Mouse (Mus musculus): ENCODE results near the gene Pilra. TPM values are rescaled to one million over a fixed set of nuclear protein-coding genes. Genes with fewer than 3 reads are reported as not detected.

Pilra gene
- total and polyA plus RNA-seq, 2 experiments from 2014 or later: 0.14 to 0.17 TPM

GRCm38 (mm10) chr5:137788946-137789531 lies 47.0 kb downstream of the Pilra start:
- Histone ChIP-seq H3K36me3 (ENCODE audit: insufficient read depth) (peaks cover 9% of the 10 kb centered on the region; the same call in 1 of the 2 replicates), H3K9me3 (ENCODE audit: low read length) (no peaks in the 10 kb centered on the region), H3K27ac (ENCODE audit: low read depth, low read length) (no peak overlapping the region), H3K4me1 (ENCODE audit: insufficient read depth) (peaks cover 13% of the 10 kb centered on the region), H3K9ac (no peak overlapping the region), H3K27me3 (ENCODE audit: insufficient read depth, low read length) (no peaks in the 10 kb centered on the region), H3K4me3 (ENCODE audit: low read depth, low read length) (no peak overlapping the region), H3K4me2 (ENCODE audit: low read depth) (no peak overlapping the region)
- 0 out of 2 replicates have a peak, but pooled peaks have one; percentile 12 for TF ChIP-seq CTCF (IDR thresholded peaks at IDR 0.05; ENCODE audit: low read depth)
- ATAC-seq (no peak), DNase-seq (no peak)
- whole genome bisulfite sequencing: 96% methylated on average over 2 of the region's 2 CpGs

- Histone ChIP-seq H3K27me3 (ENCODE audit: insufficient read depth, low read length) (no peaks in the 10 kb centered on the region), H3K27ac (ENCODE audit: low read depth, low read length) (no peak overlapping the region), H3K9ac (no peak overlapping the region), H3K36me3 (ENCODE audit: insufficient read depth) (peaks cover 15% of the 10 kb centered on the region), H3K9me3 (ENCODE audit: low read length) (no peaks in the 10 kb centered on the region), H3K4me3 (ENCODE audit: low read depth, low read length) (peak overlapping the region; percentile 68), H3K4me2 (ENCODE audit: low read depth) (peak overlapping the region; percentile 69), H3K4me1 (ENCODE audit: insufficient read depth) (peaks cover 21% of the 10 kb centered on the region)
- DNase-seq (no peak), ATAC-seq (no peak)
- TF ChIP-seq CTCF (IDR thresholded peaks at IDR 0.05; ENCODE audit: low read depth): no peak
- 75% methylated on average over 24 of the region's 24 CpGs for WGBS
These were observed 47.9 kb downstream of the Pilra start for GRCm38 (mm10) chr5:137788171-137788570.

GRCm38 (mm10) chr5:137787151-137787928 lies 48.7 kb downstream of the Pilra start, which contains the start of the genes Mepce and Zcwpw1:
Gene Mepce (minus strand): TSS chr5:137787655.
Gene Zcwpw1 (plus strand): TSS chr5:137787798.
- Histone ChIP-seq H3K4me3 (ENCODE audit: low read depth, low read length) (peak within 1 kb of the TSS; percentile 68), H3K27ac (ENCODE audit: low read depth, low read length) (peak within 1 kb of the TSS; percentile 97), H3K27me3 (ENCODE audit: insufficient read depth, low read length) (no peaks in the 10 kb centered on the region), H3K9me3 (ENCODE audit: low read length) (no peaks in the 10 kb centered on the region), H3K36me3 (ENCODE audit: insufficient read depth) (peaks cover 24% of the 10 kb centered on the region), H3K4me1 (ENCODE audit: insufficient read depth) (peaks cover 27% of the 10 kb centered on the region), H3K9ac (peak within 1 kb of the TSS; percentile 65), H3K4me2 (ENCODE audit: low read depth) (peak within 1 kb of the TSS; percentile 69)
- peak; percentile 94 for TF ChIP-seq CTCF (IDR thresholded peaks at IDR 0.05; ENCODE audit: low read depth)
- peak; percentile 99 for DNase-seq
- under 1% methylated on average over 48 of the region's 48 CpGs for WGBS
- ATAC-seq: peak; percentile 79

DNA sequence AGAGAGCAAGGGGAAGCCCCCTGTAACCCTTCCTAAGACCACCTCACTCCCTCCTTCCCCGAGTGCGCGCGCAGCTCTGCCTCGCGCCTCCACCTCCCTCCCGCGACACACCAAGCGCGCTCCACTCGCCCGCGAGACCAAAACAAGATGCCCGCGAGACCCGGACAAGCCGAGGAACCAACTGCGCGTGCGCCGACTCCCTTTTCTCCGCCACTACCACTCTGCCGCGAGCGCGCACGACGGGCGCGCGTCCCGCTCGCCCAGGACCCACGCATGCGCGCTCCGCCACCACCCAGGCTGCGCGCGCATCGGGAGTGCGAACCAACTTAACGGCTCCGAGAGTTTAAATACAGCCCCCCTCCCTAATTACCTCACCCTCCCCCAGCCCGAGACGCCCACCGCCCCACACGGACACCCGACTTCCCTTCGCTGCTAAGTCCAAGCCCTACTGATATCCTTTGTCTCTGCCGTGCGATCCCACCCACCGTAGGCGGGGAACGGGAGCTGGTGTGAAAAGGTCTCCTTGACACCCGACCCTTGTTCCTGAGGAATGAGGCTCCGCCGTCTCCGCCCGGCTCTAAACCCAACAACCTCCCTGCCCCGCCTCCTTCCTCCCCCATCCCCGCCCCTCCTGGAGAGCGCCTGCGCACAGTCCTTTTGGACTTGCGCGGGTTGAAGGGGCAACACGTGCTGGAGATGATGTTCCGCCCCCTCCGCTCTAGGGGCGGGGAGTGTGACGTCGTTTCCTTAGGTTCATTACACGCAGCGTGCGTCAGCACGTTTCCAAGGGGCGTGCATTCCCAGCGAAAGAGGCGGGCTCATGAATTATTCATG lies 49.8 kb downstream of the Pilra start:
- H3K27ac ChIP-seq (ENCODE audit: low read depth, low read length): peak overlapping the region; percentile 97
- peak overlapping the region; percentile 69 for H3K4me2 ChIP-seq (ENCODE audit: low read depth)
- DNase-seq (peak; percentile 100), ATAC-seq (peak; percentile 90)
- TF ChIP-seq CTCF (IDR thresholded peaks at IDR 0.05; ENCODE audit: low read depth): no peak
- H3K9me3 ChIP-seq (ENCODE audit: low read length): no peaks in the 10 kb centered on the region
- H3K36me3 ChIP-seq (ENCODE audit: insufficient read depth): peaks cover 34% of the 10 kb centered on the region
- WGBS: under 1% methylated on average over 79 of the region's 79 CpGs
- H3K4me1 ChIP-seq (ENCODE audit: insufficient read depth): peaks cover 27% of the 10 kb centered on the region
- peak overlapping the region; percentile 88 for H3K9ac ChIP-seq
- peak overlapping the region; percentile 68 for H3K4me3 ChIP-seq (ENCODE audit: low read depth, low read length)
- H3K27me3 ChIP-seq (ENCODE audit: insufficient read depth, low read length): no peaks in the 10 kb centered on the region

- ATAC-seq: peak; percentile 0; the same call in 1 of the 2 replicates
- H3K9ac ChIP-seq: peak overlapping the region; percentile 88
- H3K4me2 ChIP-seq (ENCODE audit: low read depth): peak overlapping the region; percentile 69
- DNase-seq: no peak
- H3K4me3 ChIP-seq (ENCODE audit: low read depth, low read length): peak overlapping the region; percentile 68
- TF ChIP-seq CTCF (IDR thresholded peaks at IDR 0.05; ENCODE audit: low read depth): no peak
- peak overlapping the region; percentile 97 for H3K27ac ChIP-seq (ENCODE audit: low read depth, low read length)
- WGBS: 7% methylated on average over 57 of the region's 62 CpGs
- H3K4me1 ChIP-seq (ENCODE audit: insufficient read depth): peaks cover 27% of the 10 kb centered on the region
- H3K9me3 ChIP-seq (ENCODE audit: low read length): no peaks in the 10 kb centered on the region
- H3K36me3 ChIP-seq (ENCODE audit: insufficient read depth): peaks cover 39% of the 10 kb centered on the region
- no peaks in the 10 kb centered on the region for H3K27me3 ChIP-seq (ENCODE audit: insufficient read depth, low read length)
These were observed 50.7 kb downstream of the Pilra start for GRCm38 (mm10) chr5:137785164-137786031.

DNA sequence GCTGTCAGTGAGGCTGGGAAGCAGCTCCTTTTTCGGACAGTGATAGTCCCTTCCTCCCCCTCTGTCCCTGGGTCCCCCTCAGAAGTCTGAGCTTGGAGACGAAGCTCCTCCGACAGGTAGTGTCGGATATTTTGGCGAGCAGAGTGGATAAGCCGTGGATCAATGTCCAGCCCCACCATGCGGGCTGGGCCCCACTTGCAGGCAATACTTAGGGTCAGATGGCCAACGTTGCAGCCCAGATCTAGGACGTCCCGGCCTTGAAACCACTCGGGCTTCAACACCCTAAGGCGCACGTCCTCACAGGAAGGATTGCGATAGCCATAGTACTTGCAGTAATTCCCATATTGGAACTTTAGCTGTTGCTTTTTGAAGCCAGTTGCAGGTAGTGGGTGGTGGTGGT lies 51.5 kb downstream of the Pilra start:
- H3K4me2 ChIP-seq (ENCODE audit: low read depth): peak overlapping the region; percentile 69
- WGBS: 86% methylated on average over 14 of the region's 14 CpGs
- no peak for ATAC-seq
- H3K36me3 ChIP-seq (ENCODE audit: insufficient read depth): peaks cover 42% of the 10 kb centered on the region
- no peaks in the 10 kb centered on the region for H3K27me3 ChIP-seq (ENCODE audit: insufficient read depth, low read length)
- peaks cover 36% of the 10 kb centered on the region for H3K4me1 ChIP-seq (ENCODE audit: insufficient read depth)
- H3K9me3 ChIP-seq (ENCODE audit: low read length): no peaks in the 10 kb centered on the region
- H3K27ac ChIP-seq (ENCODE audit: low read depth, low read length): no peak overlapping the region
- peak overlapping the region; percentile 68 for H3K4me3 ChIP-seq (ENCODE audit: low read depth, low read length)
- DNase-seq: no peak
- H3K9ac ChIP-seq: peak overlapping the region; percentile 88; the same call in 1 of the 2 replicates
- TF ChIP-seq CTCF (IDR thresholded peaks at IDR 0.05; ENCODE audit: low read depth): no peak
